Comparison of ENCODE assay signal across 19 mouse cellular contexts in genomic region chr1:128235181-128235580, GRCm38 (mm10).
"Had no signal": no experiment of that assay in that cellular context is flagged by ENCODE, and none has a peak within 500 bp of the region (broad histone marks: within the 10 kb centered on the region; RNA-seq: fewer than 3 reads in every experiment).

No protein-coding gene starts in this region.

- H3K27me3 ChIP-seq: midbrain, embryonic 12.5 days; neural tube, embryonic 13.5 days; neural tube, embryonic 15.5 days had no signal

- ATAC-seq: midbrain, embryonic 16.5 days had no signal

- DNase-seq: lung, adult 18-20 months; lung, embryonic 14.5 days; lung, postnatal 10 days; lung, postnatal 4 days; midbrain, embryonic 14.5 days; retina, postnatal 1 day; right cerebral cortex, adult 18-20 months; right cerebral cortex, postnatal 25 days; right cerebral cortex, postnatal 4 days; spleen, adult 18-20 months; thymus, adult 18-20 months; thymus, postnatal 14 days; thymus, postnatal 36 days had no signal

- H3K27ac ChIP-seq: midbrain, embryonic 10.5 days; midbrain, embryonic 12.5 days; neural tube, embryonic 13.5 days; neural tube, embryonic 15.5 days had no signal

- H3K4me2 ChIP-seq: lung, embryonic 14.5 days; midbrain, embryonic 12.5 days; neural tube, embryonic 13.5 days; neural tube, embryonic 15.5 days had no signal

- H3K4me1 ChIP-seq: midbrain, embryonic 10.5 days; midbrain, embryonic 12.5 days; neural tube, embryonic 13.5 days; neural tube, embryonic 15.5 days had no signal

- H3K4me3 ChIP-seq: midbrain, embryonic 10.5 days; midbrain, embryonic 12.5 days; myocyte; neural tube, embryonic 13.5 days; neural tube, embryonic 15.5 days had no signal

- H3K9me3 ChIP-seq: midbrain, embryonic 10.5 days; midbrain, embryonic 12.5 days; neural tube, embryonic 13.5 days; neural tube, embryonic 15.5 days had no signal

- H3K9ac ChIP-seq: lung, embryonic 14.5 days; midbrain, embryonic 12.5 days; neural tube, embryonic 13.5 days; neural tube, embryonic 15.5 days had no signal
